Comparison of ENCODE assay signal across 16 mouse cellular contexts in genomic region chr11:109553921-109554320, GRCm38 (mm10). TPM values are rescaled to one million over a fixed set of nuclear protein-coding genes. Genes with fewer than 3 reads are reported as not detected.
DNase-seq lines count a peak whose midpoint lies in the region; ATAC-seq and TF ChIP-seq lines count a peak whose summit lies in the region.
"Had no signal": no experiment of that assay in that cellular context is flagged by ENCODE, and none has a peak within 500 bp of the region (broad histone marks: within the 10 kb centered on the region; RNA-seq: fewer than 3 reads in every experiment).

No protein-coding gene starts in this region.

- no peak overlapping the region for H3K27ac ChIP-seq in heart, embryonic 11.5 days (ENCODE audit: low read depth, low read length)
- no peak overlapping the region for H3K27ac ChIP-seq in heart, adult 2 months
- H3K27ac ChIP-seq in liver, embryonic 12.5 days = peak overlapping the region; percentile 98
- H3K27ac ChIP-seq in forebrain, embryonic 12.5 days = no peak overlapping the region
- H3K27ac ChIP-seq: forebrain, embryonic 13.5 days; midbrain, embryonic 12.5 days had no signal

- DNase-seq in heart, adult 2 months = no peak
- peak; percentile 42 for DNase-seq in T-cell, adult 2 months (ENCODE audit: low spot score)
- DNase-seq in thymus, postnatal 0 days (ENCODE audit: low spot score) = peak; percentile 42
- DNase-seq in kidney, adult 11 months = no peak
- DNase-seq: adrenal gland, postnatal 14 days; embryo, embryonic 11 days; gastrocnemius, postnatal 10 days; lung, postnatal 10 days had no signal

- TF ChIP-seq POLR2A in heart, adult 2 months (IDR thresholded peaks at IDR 0.05; ENCODE audit: insufficient read depth, low read depth, low read length) = no peak

- H3K36me3 ChIP-seq in heart, embryonic 11.5 days (ENCODE audit: control insufficient read depth, insufficient read depth, low read length) = no peaks in the 10 kb centered on the region
- H3K36me3 ChIP-seq in heart, adult 2 months (ENCODE audit: control insufficient read depth, insufficient read depth, low read length) = no peaks in the 10 kb centered on the region
- H3K36me3 ChIP-seq in liver, embryonic 12.5 days = no peaks in the 10 kb centered on the region
- no peaks in the 10 kb centered on the region for H3K36me3 ChIP-seq in forebrain, embryonic 12.5 days (replicated peaks)
- H3K36me3 ChIP-seq: midbrain, embryonic 12.5 days had no signal

- no peak for TF ChIP-seq CTCF in heart, adult 2 months (IDR thresholded peaks at IDR 0.05)

- no peak overlapping the region for H3K4me2 ChIP-seq in heart, embryonic 11.5 days
- H3K4me2 ChIP-seq in liver, embryonic 12.5 days = no peak overlapping the region
- H3K4me2 ChIP-seq in forebrain, embryonic 12.5 days = no peak overlapping the region
- H3K4me2 ChIP-seq: forebrain, embryonic 13.5 days; midbrain, embryonic 12.5 days had no signal

- WGBS in heart, embryonic 11.5 days (ENCODE audit: insufficient replicate concordance) = 73% methylated on average over 4 of the region's 4 CpGs
- 70% methylated on average over 4 of the region's 4 CpGs for WGBS in heart, adult 2 months
- WGBS in liver, embryonic 12.5 days (ENCODE audit: insufficient replicate concordance) = 64% methylated on average over 4 of the region's 4 CpGs
- 79% methylated on average over 4 of the region's 4 CpGs for WGBS in forebrain, embryonic 12.5 days

- no peak for ATAC-seq in heart, embryonic 11.5 days (replicated peaks; ENCODE audit: insufficient number of reproducible peaks, low FRiP score, low TSS enrichment)
- no peak for ATAC-seq in liver, embryonic 12.5 days
- ATAC-seq in forebrain, embryonic 12.5 days (ENCODE audit: low FRiP score) = no peak
- ATAC-seq in cerebellum, adult (ENCODE audit: insufficient number of reproducible peaks, low FRiP score, low TSS enrichment) = no peak
- ATAC-seq: forebrain, embryonic 13.5 days; inflammation-experienced regulatory T-cells, adult 6 months; Patski had no signal

- 0 out of 2 replicates have a peak overlapping the region, but pooled peaks have one; percentile 34 for H3K9ac ChIP-seq in heart, embryonic 11.5 days (ENCODE audit: low read depth, low read length)
- no peak overlapping the region for H3K9ac ChIP-seq in heart, adult 2 months (ENCODE audit: low read depth, low read length)
- H3K9ac ChIP-seq in liver, embryonic 12.5 days = peak overlapping the region; percentile 40; the same call in 1 of the 2 replicates
- no peak overlapping the region for H3K9ac ChIP-seq in forebrain, embryonic 12.5 days
- H3K9ac ChIP-seq: forebrain, embryonic 13.5 days; midbrain, embryonic 12.5 days had no signal

- H3K79me2 ChIP-seq in heart, adult 2 months (replicated peaks; ENCODE audit: control insufficient read depth, insufficient read depth, low read length) = no peaks in the 10 kb centered on the region

- H3K9me3 ChIP-seq in heart, embryonic 11.5 days (replicated peaks; ENCODE audit: control insufficient read depth, low read length) = no peaks in the 10 kb centered on the region
- H3K9me3 ChIP-seq in liver, embryonic 12.5 days (replicated peaks) = no peaks in the 10 kb centered on the region
- H3K9me3 ChIP-seq in forebrain, embryonic 12.5 days = no peaks in the 10 kb centered on the region
- H3K9me3 ChIP-seq: forebrain, embryonic 13.5 days; midbrain, embryonic 12.5 days had no signal

- H3K27me3 ChIP-seq in heart, embryonic 11.5 days (ENCODE audit: control insufficient read depth, insufficient read depth, low read length) = no peaks in the 10 kb centered on the region
- no peaks in the 10 kb centered on the region for H3K27me3 ChIP-seq in heart, adult 2 months (ENCODE audit: control insufficient read depth, insufficient read depth, low read length)
- H3K27me3 ChIP-seq in liver, embryonic 12.5 days (replicated peaks) = no peaks in the 10 kb centered on the region
- H3K27me3 ChIP-seq in forebrain, embryonic 12.5 days = no peaks in the 10 kb centered on the region
- H3K27me3 ChIP-seq: forebrain, embryonic 13.5 days; midbrain, embryonic 12.5 days; Patski had no signal

- intact Hi-C loops in heart, adult 2 months (cut with DNase I) = no loop called here

- H3K4me1 ChIP-seq in heart, embryonic 11.5 days (ENCODE audit: control insufficient read depth, insufficient read depth, low read length) = peaks cover 15% of the 10 kb centered on the region
- no peaks in the 10 kb centered on the region; the same call in 1 of the 2 replicates for H3K4me1 ChIP-seq in heart, adult 2 months (ENCODE audit: control insufficient read depth, insufficient read depth, low read length)
- H3K4me1 ChIP-seq in liver, embryonic 12.5 days = peaks cover 99% of the 10 kb centered on the region
- H3K4me1 ChIP-seq in forebrain, embryonic 12.5 days = no peaks in the 10 kb centered on the region
- H3K4me1 ChIP-seq: forebrain, embryonic 13.5 days; midbrain, embryonic 12.5 days had no signal

- H3K4me3 ChIP-seq in heart, embryonic 11.5 days (ENCODE audit: low read depth, low read length) = no peak overlapping the region
- no peak overlapping the region for H3K4me3 ChIP-seq in heart, adult 2 months
- no peak overlapping the region for H3K4me3 ChIP-seq in liver, embryonic 12.5 days
- H3K4me3 ChIP-seq in forebrain, embryonic 12.5 days (replicated peaks) = no peak overlapping the region
- H3K4me3 ChIP-seq: forebrain, embryonic 13.5 days; midbrain, embryonic 12.5 days had no signal

- TF ChIP-seq EP300 in heart, adult 2 months (IDR thresholded peaks at IDR 0.05; ENCODE audit: insufficient read depth, low read depth, low read length) = no peak

RNA-seq across cellular contexts. Expression of gene Wipi1, which starts 57.8 kb away (rescaled TPM):
- polyA plus RNA-seq in heart, embryonic 11.5 days (2014; fragmentation: Nextera tagmentation; extraction: Ambion mirVana) = 23.6 and 27.1 TPM in 2 replicates
- 100 to 1,000 TPM in 1 of 2 experiments, 10 to 100 TPM in 1; 92.3 to 110 TPM for total RNA-seq in heart, adult 2 months (2021)
- polyA plus RNA-seq in heart, adult 2 months (2012; rRNA removed) = 74.6 and 85.7 TPM in 2 replicates
- 31.7 and 33.5 TPM in 2 replicates for polyA plus RNA-seq in liver, embryonic 12.5 days (2016; fragmentation: Nextera tagmentation; extraction: Ambion mirVana)
- polyA plus RNA-seq in thymus, postnatal 0 days (2015; fragmentation: Nextera tagmentation; extraction: Ambion mirVana) = 12.3 and 14.4 TPM in 2 replicates
- polyA plus RNA-seq in forebrain, embryonic 12.5 days (2016; fragmentation: Nextera tagmentation; extraction: Ambion mirVana) = 12.9 and 13.6 TPM in 2 replicates

Comparison
In these comparisons a context has a peak if more than half of its experiments do, and no peak if none do; other contexts are left out.
1. H3K9ac ChIP-seq: peak in heart, embryonic 11.5 days (single experiment) and liver, embryonic 12.5 days (single experiment); none in heart, adult 2 months (single experiment) and forebrain, embryonic 12.5 days (single experiment).
2. DNase-seq: peak in T-cell, adult 2 months (single experiment) and thymus, postnatal 0 days (single experiment); none in heart, adult 2 months (0 of 2) and kidney, adult 11 months (single experiment).